Mouse (Mus musculus) liver, embryonic 14.5 days (tissue): ENCODE measurements at regions not wholly inside any gene's neighbourhood (a gene's known extent, or its start where the extent isn't known, plus 50 kb on each side); places are given as distances from the start of the nearest gene placed in this dataset.

Source experiments
- CTCF ChIP-seq: IDR thresholded peaks from 2 replicates; pipeline ENCODE4 v1.5.1; 2016; ENCODE audit warnings: antibody characterized with exemption, low read depth, control low read depth
- EP300 ChIP-seq: IDR thresholded peaks from 2 replicates; pipeline ENCODE4 v1.6.1; 2016; ENCODE audit warnings: antibody characterized with exemption, low read depth

DNA sequence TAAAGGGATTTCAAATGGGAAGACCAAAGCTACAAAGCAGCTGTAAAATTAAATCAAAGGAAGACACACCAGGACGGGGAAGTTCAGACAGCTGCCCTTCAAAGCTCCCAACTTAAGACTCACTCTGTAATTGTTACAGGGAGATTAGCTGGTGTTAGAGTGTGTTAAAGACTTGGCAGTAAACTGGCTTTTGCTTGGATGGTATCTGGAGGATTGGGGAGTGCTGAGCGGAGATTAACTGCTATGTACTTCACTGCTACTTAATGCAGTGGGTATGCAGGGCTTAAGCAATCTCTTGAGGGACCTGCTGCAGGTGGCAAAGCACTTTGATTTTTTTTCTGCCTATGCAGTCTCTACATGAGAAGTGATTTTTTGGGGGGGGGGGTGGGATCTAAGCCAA lies 62.0 kb upstream of the Sestd1 start:
- TF ChIP-seq EP300: no peak
- TF ChIP-seq CTCF: no peak
